Mouse (Mus musculus) neural tube, embryonic 11.5 days (tissue): ENCODE data around the gene Foxa2. TPM values are rescaled to one million over a fixed set of nuclear protein-coding genes. Genes with fewer than 3 reads are reported as not detected.

ENCODE experiments used
- ATAC-seq: fragments of 200-750 bp; cut with Nextera tagmentation; 2 replicates; pipeline ENCODE4 v1.8.0; 2017; ENCODE audit warnings: moderate number of reproducible peaks, mild to moderate bottlenecking, moderate TSS enrichment, moderate library complexity; ENCODE audit not compliant: insufficient read depth, low FRiP score, low TSS enrichment
- DNase-seq: peaks from one replicate; pipeline ENCODE4 v3.0.0-alpha.2; 2015; ENCODE audit warnings: low spot score
- H3K27ac ChIP-seq: fragments of 300-500 bp; sonication (generic); 2 replicates; pipeline ENCODE4 v1.5.1; 2014; ENCODE audit warnings: low read depth, mild to moderate bottlenecking, low read length
- H3K27me3 ChIP-seq: fragments of 300-500 bp; sonication (generic); 2 replicates; pipeline ENCODE4 v1.6.1; 2014; ENCODE audit warnings: mild to moderate bottlenecking, low read length, mixed read lengths; ENCODE audit not compliant: control insufficient read depth, insufficient read depth
- H3K36me3 ChIP-seq: fragments of 300-500 bp; sonication (generic); 2 replicates; pipeline ENCODE4 v1.6.1; 2014; ENCODE audit warnings: mild to moderate bottlenecking, low read length, moderate library complexity, mixed read lengths; ENCODE audit not compliant: control insufficient read depth, insufficient read depth
- H3K4me1 ChIP-seq: fragments of 300-500 bp; sonication (generic); 2 replicates; pipeline ENCODE4 v1.6.1; 2014; ENCODE audit warnings: low read length, mixed read lengths; ENCODE audit not compliant: control insufficient read depth, insufficient read depth
- H3K4me2 ChIP-seq: fragments of 300-500 bp; sonication (generic); 2 replicates; pipeline ENCODE4 v1.6.1; 2014; ENCODE audit warnings: low read depth, mild to moderate bottlenecking, moderate library complexity
- H3K4me3 ChIP-seq: fragments of 300-500 bp; sonication (generic); 2 replicates; pipeline ENCODE4 v1.5.1; 2014; ENCODE audit warnings: low read depth, low read length
- H3K9ac ChIP-seq: fragments of 300-500 bp; sonication (generic); 2 replicates; pipeline ENCODE4 v1.6.1; 2014; ENCODE audit warnings: mild to moderate bottlenecking, low read length
- H3K9me3 ChIP-seq: fragments of 300-500 bp; sonication (generic); 2 replicates; pipeline ENCODE4 v1.6.1; 2016; ENCODE audit warnings: low read length; ENCODE audit not compliant: control insufficient read depth
- WGBS: fragments of 180-500 bp; shearing (Covaris S2); extraction: QIAGEN DNeasy Blood & Tissue Kit; methylation state at CpG from one replicate; pipeline ENCODE4 v1.1.7; 2014; 5-methylcytosine and 5-hydroxymethylcytosine counted together
- polyA plus RNA-seq: library from polyadenylated mRNA; unstranded; fragments of >200 nt; fragmentation: Nextera tagmentation; extraction: Ambion mirVana; gene quantifications from 2 replicates; pipeline ENCODE4 v1.2.1, GENCODE M21; 2014

The Foxa2 gene
- polyA plus RNA-seq, 1 experiment from 2014 or later: 4.0 TPM

GRCm38 (mm10) chr2:148048484-148049129 is 1.8 kb upstream of the Foxa2 start:
- DNase-seq (peak; percentile 86), ATAC-seq (peak; percentile 38; the same call in 1 of the 2 replicates)
- H3K4me2 ChIP-seq: peak overlapping the region; percentile 10; the same call in 1 of the 2 replicates
- no peaks in the 10 kb centered on the region for H3K4me1 ChIP-seq
- H3K9me3 ChIP-seq: no peaks in the 10 kb centered on the region
- H3K9ac ChIP-seq: no peak overlapping the region
- no peak overlapping the region for H3K27ac ChIP-seq
- under 1% methylated on average over 41 of the region's 41 CpGs for WGBS
- no peaks in the 10 kb centered on the region for H3K36me3 ChIP-seq
- H3K4me3 ChIP-seq: peak overlapping the region; percentile 10; the same call in 1 of the 2 replicates
- H3K27me3 ChIP-seq: peaks cover 99% of the 10 kb centered on the region

- ATAC-seq: no peak
- no peak for DNase-seq
- H3K4me1 ChIP-seq: no peaks in the 10 kb centered on the region
- H3K27me3 ChIP-seq: peaks cover 100% of the 10 kb centered on the region
- no peak overlapping the region for H3K9ac ChIP-seq
- no peak overlapping the region for H3K27ac ChIP-seq
- no peak overlapping the region for H3K4me2 ChIP-seq
- no peaks in the 10 kb centered on the region for H3K36me3 ChIP-seq
- WGBS: 3% methylated on average over 8 of the region's 8 CpGs
- H3K4me3 ChIP-seq: no peak overlapping the region
- no peaks in the 10 kb centered on the region for H3K9me3 ChIP-seq
Observed at GRCm38 (mm10) chr2:148047611-148048010, 842 bp upstream of the Foxa2 start.

GRCm38 (mm10) chr2:148045937-148046798 is 601 bp downstream of the Foxa2 start:
- Histone ChIP-seq H3K9ac (no peak overlapping the region), H3K4me3 (peak overlapping the region; percentile 18), H3K27ac (no peak overlapping the region), H3K4me1 (no peaks in the 10 kb centered on the region), H3K9me3 (no peaks in the 10 kb centered on the region), H3K36me3 (no peaks in the 10 kb centered on the region), H3K27me3 (peaks cover 100% of the 10 kb centered on the region), H3K4me2 (no peak overlapping the region)
- ATAC-seq: peak; percentile 18; the same call in 1 of the 2 replicates
- under 1% methylated on average over 43 of the region's 65 CpGs for WGBS
- no peak for DNase-seq

- H3K4me2 ChIP-seq: no peak overlapping the region
- H3K27ac ChIP-seq: no peak overlapping the region
- H3K27me3 ChIP-seq: peaks cover 100% of the 10 kb centered on the region
- no peaks in the 10 kb centered on the region for H3K4me1 ChIP-seq
- DNase-seq: no peak
- peak overlapping the region; percentile 4; the same call in 1 of the 2 replicates for H3K4me3 ChIP-seq
- H3K9ac ChIP-seq: no peak overlapping the region
- WGBS: under 1% methylated on average over 25 of the region's 25 CpGs
- H3K9me3 ChIP-seq: no peaks in the 10 kb centered on the region
- H3K36me3 ChIP-seq: no peaks in the 10 kb centered on the region
- ATAC-seq: no peak
Observed at GRCm38 (mm10) chr2:148045543-148045936, 1.2 kb downstream of the Foxa2 start.

- Histone ChIP-seq H3K27ac (no peak overlapping the region), H3K4me2 (no peak overlapping the region), H3K4me1 (no peaks in the 10 kb centered on the region), H3K4me3 (peak overlapping the region; percentile 4; the same call in 1 of the 2 replicates), H3K9ac (no peak overlapping the region), H3K36me3 (no peaks in the 10 kb centered on the region), H3K27me3 (peaks cover 100% of the 10 kb centered on the region), H3K9me3 (no peaks in the 10 kb centered on the region)
- ATAC-seq: no peak
- no peak for DNase-seq
- WGBS: under 1% methylated on average over 26 of the region's 26 CpGs
Observed at GRCm38 (mm10) chr2:148044877-148045539, 1.8 kb downstream of the Foxa2 start.

GRCm38 (mm10) chr2:148043976-148044876 is 2.5 kb downstream of the Foxa2 start:
- Histone ChIP-seq H3K27ac (no peak overlapping the region), H3K4me3 (0 out of 2 replicates have a peak overlapping the region, but pooled peaks have one; percentile 10), H3K9ac (no peak overlapping the region), H3K36me3 (no peaks in the 10 kb centered on the region), H3K27me3 (peaks cover 100% of the 10 kb centered on the region), H3K9me3 (no peaks in the 10 kb centered on the region), H3K4me2 (no peak overlapping the region), H3K4me1 (no peaks in the 10 kb centered on the region)
- no peak for ATAC-seq
- WGBS: under 1% methylated on average over 70 of the region's 71 CpGs
- DNase-seq: peak; percentile 44

- H3K4me1 ChIP-seq: no peaks in the 10 kb centered on the region
- H3K27ac ChIP-seq: no peak overlapping the region
- DNase-seq: no peak
- no peaks in the 10 kb centered on the region for H3K9me3 ChIP-seq
- H3K36me3 ChIP-seq: no peaks in the 10 kb centered on the region
- no peak overlapping the region for H3K4me3 ChIP-seq
- 5% methylated on average over 16 of the region's 17 CpGs for WGBS
- no peak for ATAC-seq
- H3K9ac ChIP-seq: no peak overlapping the region
- no peak overlapping the region for H3K4me2 ChIP-seq
- H3K27me3 ChIP-seq: peaks cover 100% of the 10 kb centered on the region
Observed at GRCm38 (mm10) chr2:148043271-148043975, 3.3 kb downstream of the Foxa2 start.
